Mouse (Mus musculus) adrenal gland, adult (tissue): ENCODE data around the gene Mcm10.
A peak's percentile ranks its signal among the peaks of the same experiment; 100 is the strongest.

ENCODE experiments used
- DNase-seq, 2 experiments: peaks; one replicate each; pipeline ENCODE4 v3.0.0; 2022 to 2023; ENCODE audit warnings: low spot score in 1 of 2; ENCODE audit not compliant: inconsistent age in 2 of 2

Mcm10 gene

DNA sequence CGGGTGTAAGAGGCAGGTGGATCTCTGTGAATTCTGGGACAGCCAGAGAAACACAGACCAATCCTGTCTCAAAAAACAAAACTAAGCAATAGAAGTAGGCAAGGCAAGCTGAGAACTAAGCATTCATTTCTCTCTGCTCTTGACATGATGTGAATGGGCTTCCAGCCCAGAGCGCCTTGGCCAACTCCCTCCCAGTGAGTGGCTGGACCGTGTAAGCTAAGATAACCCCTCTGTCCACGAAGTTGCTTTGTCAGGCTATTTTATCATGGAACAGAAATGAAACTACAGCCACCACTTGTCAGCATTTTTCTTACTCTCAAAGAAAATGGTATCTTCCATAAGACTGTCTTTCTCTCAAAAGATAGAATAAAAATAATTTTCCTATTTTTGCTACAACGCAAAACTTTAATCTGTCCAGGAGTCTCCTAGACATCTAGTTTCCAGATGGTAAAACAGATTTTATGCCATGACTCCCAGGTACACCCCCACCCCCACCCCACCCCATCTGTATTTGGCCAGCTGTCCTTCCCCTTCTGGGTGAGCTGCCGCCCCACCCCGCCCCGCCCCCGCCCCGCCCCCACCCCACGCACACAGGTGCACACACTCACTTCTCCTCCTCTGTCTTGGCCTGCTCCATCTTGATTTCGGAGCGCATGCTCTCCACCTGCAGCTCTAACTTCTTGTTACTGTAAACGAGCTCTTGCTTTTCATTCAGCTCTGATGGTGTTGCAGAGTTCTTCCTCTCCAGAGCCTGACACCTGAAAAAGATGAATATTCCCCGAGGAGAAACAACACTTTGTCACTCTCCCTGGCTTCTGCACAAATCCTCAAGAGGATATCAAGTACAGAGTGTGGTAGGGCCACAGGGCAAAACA lies 21.2 kb upstream of the Mcm10 start:
- no peak for DNase-seq

- DNase-seq: peak in 1 of 2 experiments; percentile 34
Measured at GRCm38 (mm10) chr2:5032665-5033064, 20.1 kb upstream of the Mcm10 start.

- no peak for DNase-seq
Measured at GRCm38 (mm10) chr2:5031215-5031614, 18.6 kb upstream of the Mcm10 start.

DNA sequence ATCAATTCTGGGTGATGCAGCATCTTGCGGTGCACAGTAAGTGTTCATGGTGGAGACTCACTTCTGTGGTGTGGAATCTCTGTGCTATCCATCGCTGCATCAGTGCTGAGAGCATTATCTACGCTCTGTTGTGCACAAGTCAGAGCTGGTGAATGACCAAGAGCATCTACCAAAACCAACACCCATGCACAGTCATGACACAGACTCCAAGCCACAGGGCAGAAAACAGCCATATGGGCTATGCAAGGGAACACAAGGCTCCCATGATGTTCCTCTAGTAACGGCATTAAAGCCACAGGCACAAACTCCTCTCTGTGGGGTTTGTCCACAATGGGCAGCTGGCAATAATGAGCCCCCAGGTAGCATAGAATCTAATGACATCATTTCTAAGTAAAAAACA lies 17.2 kb upstream of the Mcm10 start:
- DNase-seq: no peak

- no peak for DNase-seq
Measured at GRCm38 (mm10) chr2:5028047-5028446, 15.5 kb upstream of the Mcm10 start.

DNA sequence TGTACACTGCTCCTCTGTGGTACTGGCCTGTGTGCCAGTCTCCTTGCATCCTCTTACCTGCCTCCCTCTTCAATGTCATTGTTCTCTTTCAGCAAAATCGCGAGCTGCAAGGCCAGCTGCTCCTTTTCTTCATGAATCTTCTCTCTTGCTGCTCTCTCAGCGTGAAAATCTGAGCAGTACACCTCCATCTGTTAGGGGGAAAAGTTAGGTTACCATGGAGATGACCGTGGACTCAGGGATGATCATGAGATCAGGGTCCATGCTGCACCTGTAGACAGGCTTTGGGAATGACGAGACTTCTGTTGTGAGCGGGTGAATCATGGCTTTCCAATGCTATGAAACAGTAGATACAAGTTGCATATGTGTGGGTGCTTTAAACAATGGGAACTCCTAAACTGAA lies 14.5 kb upstream of the Mcm10 start:
- no peak for DNase-seq

DNA sequence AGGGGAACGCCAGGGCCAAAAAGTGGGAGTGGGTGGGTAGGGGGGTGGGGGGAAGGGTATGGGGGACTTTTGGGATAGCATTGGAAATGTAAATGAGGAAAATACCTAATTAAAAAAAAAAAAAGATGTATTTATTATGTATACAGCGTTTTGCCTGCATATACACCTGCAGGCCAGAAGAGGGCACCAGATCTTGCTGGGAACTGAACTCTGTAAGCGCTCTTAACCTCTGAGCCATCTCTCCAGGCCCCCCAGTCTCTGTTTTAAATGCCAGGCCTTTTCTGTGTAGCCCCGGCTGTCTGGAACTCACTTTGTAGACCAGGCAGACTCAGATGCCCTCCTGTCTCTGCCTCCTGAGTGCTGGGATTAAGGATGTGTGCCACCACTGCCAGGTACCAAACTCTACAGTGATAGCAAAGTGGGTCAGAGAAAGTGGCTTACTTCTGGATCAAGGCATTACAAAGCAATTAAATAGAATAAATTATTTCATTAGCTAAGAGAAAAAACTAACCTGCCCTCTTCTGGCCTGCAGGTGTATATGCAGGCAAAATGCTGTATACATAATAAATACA lies 12.7 kb upstream of the Mcm10 start:
- peak in 1 of 2 experiments; percentile 21 for DNase-seq

- peak; percentile 40 to 70 for DNase-seq
Measured at GRCm38 (mm10) chr2:5023699-5024399, 11.3 kb upstream of the Mcm10 start.

DNA sequence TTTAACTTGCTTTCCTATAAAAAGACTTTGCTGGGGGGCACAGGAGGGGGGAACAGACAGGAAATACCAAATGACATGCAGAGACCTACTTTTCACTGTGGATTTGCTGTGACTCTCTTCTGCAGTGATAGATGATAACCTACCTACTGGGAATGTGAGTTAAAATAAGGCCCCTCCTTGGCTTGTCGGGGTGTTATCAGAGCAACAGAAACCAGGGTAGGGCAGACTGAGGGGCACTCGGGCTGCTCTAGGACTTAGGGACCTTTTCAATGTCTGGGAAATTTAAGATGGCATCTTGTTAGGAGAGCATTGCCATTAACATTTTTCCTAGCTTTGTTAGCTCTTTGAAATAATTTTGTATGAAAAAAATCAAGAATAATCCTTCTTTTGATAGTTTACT lies 10.7 kb upstream of the Mcm10 start:
- no peak for DNase-seq

- no peak for DNase-seq
Measured at GRCm38 (mm10) chr2:5019708-5020107, 7.1 kb upstream of the Mcm10 start.

GRCm38 (mm10) chr2:5016922-5017321 lies 4.3 kb upstream of the Mcm10 start:
- DNase-seq: no peak

- DNase-seq: peak in 1 of 2 experiments; percentile 25
Measured at GRCm38 (mm10) chr2:5015527-5015926, 2.9 kb upstream of the Mcm10 start.

DNA sequence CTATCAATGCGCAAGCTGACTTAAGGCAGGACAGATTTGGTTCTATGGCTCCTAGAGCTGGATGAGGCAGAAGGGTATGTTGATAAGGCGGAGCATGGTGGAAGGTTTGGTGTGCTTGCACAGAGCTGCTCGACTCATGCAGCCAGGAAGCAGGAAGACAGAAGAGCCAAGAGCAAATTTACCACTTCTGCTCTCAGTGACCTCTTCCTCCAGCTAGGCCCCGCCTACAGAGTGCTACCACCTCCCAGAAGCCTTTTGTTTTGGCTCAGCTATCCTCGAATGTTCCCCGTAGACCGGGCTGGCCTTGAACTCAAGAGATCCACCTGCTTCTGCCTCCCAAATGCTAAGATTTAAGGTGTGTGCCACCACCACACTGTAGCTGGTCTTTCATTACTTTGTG lies 2.0 kb upstream of the Mcm10 start:
- DNase-seq: no peak

DNA sequence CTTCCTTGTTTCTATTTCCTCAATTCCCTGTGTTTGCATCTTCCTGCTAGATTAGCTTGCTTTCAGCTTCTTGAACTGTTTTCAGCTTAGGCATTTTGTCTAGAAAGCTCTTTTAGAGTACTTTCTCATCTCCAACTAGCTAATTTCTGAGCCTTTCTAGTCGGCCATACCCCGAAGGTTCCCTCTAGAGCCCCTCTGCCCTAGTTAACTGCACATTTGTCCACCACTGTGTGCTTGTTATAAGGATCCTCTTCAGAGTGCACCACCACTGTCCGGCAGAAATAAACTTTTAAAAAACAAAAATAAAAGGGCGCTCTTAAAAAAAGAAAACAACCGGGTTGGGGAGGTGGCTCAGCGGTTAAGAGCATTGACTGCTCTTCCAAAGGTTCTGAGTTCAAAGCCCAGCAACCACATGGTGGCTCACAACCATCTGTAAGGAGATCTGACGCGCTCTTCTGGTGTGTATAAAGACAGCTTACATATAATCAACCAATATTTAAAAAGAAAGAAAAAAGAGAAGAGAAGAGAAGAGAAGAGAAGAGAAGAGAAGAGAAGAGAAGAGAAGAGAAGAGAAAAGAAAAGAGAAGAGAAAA lies 597 bp downstream of the Mcm10 start:
- no peak for DNase-seq

DNA sequence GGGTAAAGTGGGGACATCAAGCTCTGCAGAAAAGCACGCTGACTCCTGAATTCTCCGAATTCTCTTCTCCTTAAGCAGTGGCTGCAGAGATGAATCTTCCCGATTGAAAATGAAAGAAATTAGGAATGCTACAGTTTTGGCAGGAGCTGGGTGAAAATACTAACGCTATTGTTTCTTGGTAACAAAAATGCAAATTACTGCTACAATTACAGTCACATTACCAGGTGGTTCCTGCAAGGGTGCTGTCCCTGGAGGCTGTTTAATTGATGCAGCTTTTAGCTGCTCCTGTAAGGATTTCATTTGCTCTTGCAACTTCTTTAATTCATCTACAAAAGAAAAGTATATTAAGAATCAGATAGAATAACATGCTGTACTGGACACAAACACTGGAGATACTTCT lies 5.5 kb downstream of the Mcm10 start:
- DNase-seq: no peak

- no peak for DNase-seq
Measured at GRCm38 (mm10) chr2:5001266-5001665, 11.3 kb downstream of the Mcm10 start.

DNA sequence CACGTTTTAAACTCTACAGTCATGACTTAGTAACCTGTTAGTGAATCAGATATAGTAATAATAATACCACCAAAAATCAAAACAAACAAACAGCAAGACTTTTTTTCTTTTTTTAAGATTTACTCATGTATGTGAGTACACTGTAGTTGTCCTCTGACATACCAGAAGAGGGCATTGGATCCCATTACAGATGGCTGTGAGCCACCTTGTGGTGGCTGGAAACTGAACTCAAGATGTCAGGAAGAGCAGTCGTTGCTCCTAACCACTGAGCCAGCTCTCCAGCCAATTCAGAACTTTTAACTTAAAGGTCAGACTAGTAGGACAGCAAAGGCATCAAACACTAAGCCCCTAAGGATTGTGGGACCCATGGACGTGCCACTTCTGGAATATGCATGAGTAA lies 13.7 kb downstream of the Mcm10 start:
- no peak for DNase-seq

- DNase-seq: no peak
Measured at GRCm38 (mm10) chr2:4996421-4996824, 16.2 kb downstream of the Mcm10 start.

DNA sequence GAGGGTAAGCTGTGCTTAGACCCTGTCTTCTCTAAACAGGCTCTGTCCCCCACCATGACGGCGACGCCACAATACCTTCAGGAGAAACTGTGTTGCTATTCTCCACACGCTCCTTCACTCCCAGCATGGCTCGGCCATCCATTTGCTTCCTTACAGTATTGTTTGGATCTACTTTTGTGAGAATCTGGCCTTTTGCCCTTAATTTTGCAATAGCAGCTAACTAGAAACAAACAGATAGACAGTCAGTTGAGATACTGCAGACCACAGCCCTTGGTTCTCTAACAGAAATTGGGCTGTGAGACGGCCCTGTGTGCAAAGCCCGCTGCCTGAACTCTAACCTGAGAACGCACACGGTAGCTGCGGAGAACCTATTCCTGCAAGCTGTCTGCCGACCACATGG lies 16.9 kb downstream of the Mcm10 start:
- DNase-seq: no peak

DNA sequence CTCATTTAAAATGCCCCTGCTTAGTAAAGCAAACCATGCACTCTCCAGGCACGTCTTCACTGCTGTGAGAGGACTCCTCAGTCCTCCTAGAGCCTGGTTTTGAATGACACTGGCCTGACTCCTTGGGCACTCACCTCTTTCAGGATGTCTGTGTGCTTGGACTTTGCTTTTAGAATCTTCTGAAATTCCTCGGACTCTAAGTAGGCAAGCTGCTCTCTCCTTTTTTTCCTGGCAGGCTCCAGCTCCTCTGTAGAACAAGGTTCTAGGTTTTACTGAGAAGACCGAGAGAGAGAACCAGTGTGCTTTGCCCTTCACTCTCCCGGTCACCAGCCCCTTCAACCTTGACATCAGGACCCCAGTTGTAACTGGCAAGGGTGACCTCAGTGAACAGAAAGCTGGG lies 18.2 kb downstream of the Mcm10 start:
- no peak for DNase-seq

- no peak for DNase-seq
Measured at GRCm38 (mm10) chr2:4993584-4993983, 19.0 kb downstream of the Mcm10 start.
